Mouse (Mus musculus) erythroblast, embryonic 14.5 days (primary cell): ENCODE results near the gene Tmem8b.

Experiments
- GATA1 ChIP-seq: IDR thresholded peaks from 2 replicates; pipeline ENCODE4 v1.6.1; 2012; ENCODE audit warnings: low read length, inconsistent platforms, mixed read lengths
- TAL1 ChIP-seq: IDR thresholded peaks from 3 replicates; pipeline ENCODE4 v1.6.1; 2012; ENCODE audit warnings: low read length, inconsistent platforms, mixed read lengths

DNA sequence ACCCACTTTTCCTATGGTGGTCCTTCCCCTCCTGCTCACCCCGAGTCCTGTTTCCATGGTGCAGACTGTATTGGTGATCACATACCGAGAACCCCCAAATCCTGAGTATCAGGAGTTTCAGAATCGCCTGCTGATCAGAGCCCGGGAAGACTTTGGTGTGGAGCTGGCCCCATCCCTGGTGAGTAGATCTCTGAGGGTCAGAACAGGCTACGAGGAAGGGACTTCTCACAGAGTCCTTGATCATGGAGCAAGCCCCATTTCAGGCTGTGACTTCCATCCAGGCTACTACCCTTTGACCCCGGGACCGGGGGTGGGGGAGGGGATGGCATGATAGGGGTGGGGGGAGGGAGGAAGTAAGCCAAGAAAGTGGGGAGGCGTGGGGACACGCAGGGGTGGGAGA lies 28.7 kb upstream of the Tmem8b start:
- no peak for TF ChIP-seq GATA1
- TF ChIP-seq TAL1: no peak
